Mouse (Mus musculus): ENCODE data around the gene Enpp4. TPM values are rescaled to one million over a fixed set of nuclear protein-coding genes. Genes with fewer than 3 reads are reported as not detected.
A peak's percentile ranks its signal among the peaks of the same experiment; 100 is the strongest.

The Enpp4 gene
- total and polyA plus RNA-seq, 2 experiments from 2014 or later = 9.0 to 9.3 TPM

GRCm38 (mm10) chr17:44134106-44134505, 28.5 kb upstream of the Enpp4 start:
- H3K4me2 ChIP-seq (ENCODE audit: low read depth, low read length) = no peak overlapping the region
- no peak for DNase-seq (ENCODE audit: low spot score)
- no peak for ATAC-seq (ENCODE audit: insufficient read depth, low read depth)
- no peaks in the 10 kb centered on the region for H3K36me3 ChIP-seq (replicated peaks; ENCODE audit: control insufficient read depth, insufficient read depth, low read length)
- H3K27me3 ChIP-seq (ENCODE audit: control insufficient read depth, insufficient read depth, low read length) = peaks cover 10% of the 10 kb centered on the region; the same call in 1 of the 2 replicates
- WGBS = 46% methylated on average over 6 of the region's 6 CpGs
- H3K4me3 ChIP-seq (ENCODE audit: low read depth, low read length) = no peak overlapping the region
- H3K27ac ChIP-seq (ENCODE audit: low read depth) = no peak overlapping the region
- H3K4me1 ChIP-seq (ENCODE audit: control insufficient read depth, insufficient read depth) = peaks cover 17% of the 10 kb centered on the region
- no peaks in the 10 kb centered on the region for H3K9me3 ChIP-seq (replicated peaks; ENCODE audit: control insufficient read depth, low read length)
- H3K9ac ChIP-seq (replicated peaks; ENCODE audit: low read depth, low read length) = no peak overlapping the region
- no peak for TF ChIP-seq EP300 (IDR thresholded peaks at IDR 0.05; ENCODE audit: low read depth)

GRCm38 (mm10) chr17:44130429-44130828, 24.8 kb upstream of the Enpp4 start:
- ATAC-seq (ENCODE audit: insufficient read depth, low read depth) (no peak), DNase-seq (ENCODE audit: low spot score) (peak; percentile 67)
- Histone ChIP-seq H3K4me3 (ENCODE audit: low read depth, low read length) (no peak overlapping the region), H3K27me3 (ENCODE audit: control insufficient read depth, insufficient read depth, low read length) (peaks cover 10% of the 10 kb centered on the region; the same call in 1 of the 2 replicates), H3K4me1 (ENCODE audit: control insufficient read depth, insufficient read depth) (peaks cover 2% of the 10 kb centered on the region; the same call in 1 of the 2 replicates), H3K9me3 (replicated peaks; ENCODE audit: control insufficient read depth, low read length) (no peaks in the 10 kb centered on the region; the same call in 1 of the 2 replicates), H3K4me2 (ENCODE audit: low read depth, low read length) (no peak overlapping the region), H3K36me3 (replicated peaks; ENCODE audit: control insufficient read depth, insufficient read depth, low read length) (no peaks in the 10 kb centered on the region), H3K9ac (replicated peaks; ENCODE audit: low read depth, low read length) (no peak overlapping the region), H3K27ac (ENCODE audit: low read depth) (no peak overlapping the region)
- 10% methylated on average over 7 of the region's 7 CpGs for WGBS
- TF ChIP-seq CTCF (IDR thresholded peaks at IDR 0.05; ENCODE audit: low read depth) (peak; percentile 78), EP300 (IDR thresholded peaks at IDR 0.05; ENCODE audit: low read depth) (no peak)

- Histone ChIP-seq H3K9me3 (replicated peaks; ENCODE audit: control insufficient read depth, low read length) (no peaks in the 10 kb centered on the region; the same call in 1 of the 2 replicates), H3K27ac (ENCODE audit: low read depth) (no peak overlapping the region), H3K4me1 (ENCODE audit: control insufficient read depth, insufficient read depth) (no peaks in the 10 kb centered on the region), H3K4me2 (ENCODE audit: low read depth, low read length) (no peak overlapping the region), H3K27me3 (ENCODE audit: control insufficient read depth, insufficient read depth, low read length) (peaks cover 4% of the 10 kb centered on the region; the same call in 1 of the 2 replicates), H3K9ac (replicated peaks; ENCODE audit: low read depth, low read length) (no peak overlapping the region), H3K4me3 (ENCODE audit: low read depth, low read length) (no peak overlapping the region), H3K36me3 (replicated peaks; ENCODE audit: control insufficient read depth, insufficient read depth, low read length) (no peaks in the 10 kb centered on the region)
- DNase-seq (ENCODE audit: low spot score) (no peak), ATAC-seq (ENCODE audit: insufficient read depth, low read depth) (no peak)
- no peak for TF ChIP-seq EP300 (IDR thresholded peaks at IDR 0.05; ENCODE audit: low read depth)
- TF ChIP-seq CTCF (IDR thresholded peaks at IDR 0.05; ENCODE audit: low read depth) = no peak
- 73% methylated on average over 13 of the region's 13 CpGs for WGBS
Measured at GRCm38 (mm10) chr17:44129092-44129750, 23.6 kb upstream of the Enpp4 start.

- TF ChIP-seq EP300 (IDR thresholded peaks at IDR 0.05; ENCODE audit: low read depth) (no peak), CTCF (IDR thresholded peaks at IDR 0.05; ENCODE audit: low read depth) (no peak)
- Histone ChIP-seq H3K36me3 (replicated peaks; ENCODE audit: control insufficient read depth, insufficient read depth, low read length) (no peaks in the 10 kb centered on the region), H3K27ac (ENCODE audit: low read depth) (no peak overlapping the region), H3K9me3 (replicated peaks; ENCODE audit: control insufficient read depth, low read length) (no peaks in the 10 kb centered on the region), H3K4me1 (ENCODE audit: control insufficient read depth, insufficient read depth) (no peaks in the 10 kb centered on the region), H3K9ac (replicated peaks; ENCODE audit: low read depth, low read length) (no peak overlapping the region), H3K4me3 (ENCODE audit: low read depth, low read length) (no peak overlapping the region), H3K4me2 (ENCODE audit: low read depth, low read length) (no peak overlapping the region), H3K27me3 (ENCODE audit: control insufficient read depth, insufficient read depth, low read length) (no peaks in the 10 kb centered on the region)
- DNase-seq (ENCODE audit: low spot score) (no peak), ATAC-seq (ENCODE audit: insufficient read depth, low read depth) (no peak)
- 75% methylated on average over 12 of the region's 12 CpGs for WGBS
Measured at GRCm38 (mm10) chr17:44121366-44122100, 15.9 kb upstream of the Enpp4 start.

- Histone ChIP-seq H3K27me3 (ENCODE audit: control insufficient read depth, insufficient read depth, low read length) (no peaks in the 10 kb centered on the region), H3K9ac (replicated peaks; ENCODE audit: low read depth, low read length) (no peak overlapping the region), H3K27ac (ENCODE audit: low read depth) (no peak overlapping the region), H3K9me3 (replicated peaks; ENCODE audit: control insufficient read depth, low read length) (no peaks in the 10 kb centered on the region), H3K36me3 (replicated peaks; ENCODE audit: control insufficient read depth, insufficient read depth, low read length) (no peaks in the 10 kb centered on the region), H3K4me3 (ENCODE audit: low read depth, low read length) (no peak overlapping the region), H3K4me1 (ENCODE audit: control insufficient read depth, insufficient read depth) (no peaks in the 10 kb centered on the region), H3K4me2 (ENCODE audit: low read depth, low read length) (no peak overlapping the region)
- TF ChIP-seq CTCF (IDR thresholded peaks at IDR 0.05; ENCODE audit: low read depth) (no peak), EP300 (IDR thresholded peaks at IDR 0.05; ENCODE audit: low read depth) (no peak)
- no peak for ATAC-seq (ENCODE audit: insufficient read depth, low read depth)
- DNase-seq (ENCODE audit: low spot score) = no peak
- 61% methylated on average over 4 of the region's 4 CpGs for WGBS
Measured at GRCm38 (mm10) chr17:44118231-44118630, 12.6 kb upstream of the Enpp4 start.
